Comparison of ENCODE assay signal across 9 mouse cellular contexts in the genomic region with DNA sequence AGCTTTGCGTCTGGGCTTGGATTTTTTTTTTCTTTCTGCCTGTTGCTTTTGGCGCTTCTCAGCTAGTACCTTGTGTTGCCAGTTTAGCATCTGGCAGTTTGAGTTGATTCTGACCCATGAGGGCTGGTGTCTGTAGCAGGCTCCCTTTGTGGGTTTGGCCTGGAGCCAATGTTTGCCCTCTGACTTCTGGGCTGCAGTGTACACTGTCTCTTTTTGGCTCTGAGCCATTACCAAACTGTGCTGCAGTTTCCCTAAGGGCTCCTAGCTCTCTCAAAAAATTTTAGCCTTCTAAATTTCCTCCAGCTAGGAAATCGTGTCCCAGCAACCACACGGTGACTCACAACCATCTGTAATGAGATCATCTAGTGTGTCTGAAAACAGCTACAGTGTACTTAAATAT. TPM values are rescaled to one million over a fixed set of nuclear protein-coding genes. Genes with fewer than 3 reads are reported as not detected.
A peak's percentile ranks its signal among the peaks of the same experiment; 100 is the strongest.
DNase-seq lines count a peak whose midpoint lies in the region; ATAC-seq and TF ChIP-seq lines count a peak whose summit lies in the region.
"Had no signal": no experiment of that assay in that cellular context is flagged by ENCODE, and none has a peak within 500 bp of the region (broad histone marks: within the 10 kb centered on the region; RNA-seq: fewer than 3 reads in every experiment).

No protein-coding gene starts in this region.

- H3ac ChIP-seq in myocyte (ENCODE audit: control insufficient read depth, insufficient read length), result no peak overlapping the region

- no peak overlapping the region for H3K4me3 ChIP-seq in intestine, embryonic 14.5 days (ENCODE audit: low read depth, low read length)
- no peak overlapping the region for H3K4me3 ChIP-seq in intestine, postnatal 0 days (ENCODE audit: low read depth, low read length)
- no peak overlapping the region for H3K4me3 ChIP-seq in kidney, postnatal 0 days (replicated peaks; ENCODE audit: low read depth, low read length)
- H3K4me3 ChIP-seq in myocyte, result no peak overlapping the region

- ATAC-seq in intestine, embryonic 14.5 days (replicated peaks; ENCODE audit: low FRiP score, low TSS enrichment, low read depth), result 0 out of 2 replicates have a peak, but pooled peaks have one; percentile 62
- ATAC-seq in intestine, postnatal 0 days, result no peak
- no peak for ATAC-seq in kidney, postnatal 0 days (replicated peaks; ENCODE audit: low FRiP score, low read depth)

- no peaks in the 10 kb centered on the region for H3K27me3 ChIP-seq in intestine, embryonic 14.5 days (replicated peaks; ENCODE audit: control insufficient read depth, insufficient read depth, low read length)
- H3K27me3 ChIP-seq in intestine, postnatal 0 days (replicated peaks; ENCODE audit: control insufficient read depth, insufficient read depth, low read length), result no peaks in the 10 kb centered on the region
- no peaks in the 10 kb centered on the region for H3K27me3 ChIP-seq in kidney, postnatal 0 days (ENCODE audit: insufficient read depth, low read length)
- no peaks in the 10 kb centered on the region for H3K27me3 ChIP-seq in myocyte (ENCODE audit: control insufficient read depth, insufficient read depth, insufficient read length)

- H3K9ac ChIP-seq in intestine, embryonic 14.5 days (ENCODE audit: low read length), result no peak overlapping the region
- H3K9ac ChIP-seq in intestine, postnatal 0 days (ENCODE audit: low read depth, low read length), result no peak overlapping the region
- no peak overlapping the region for H3K9ac ChIP-seq in kidney, postnatal 0 days (ENCODE audit: low read depth, low read length)

- H3K79me2 ChIP-seq in myocyte (ENCODE audit: control insufficient read depth, insufficient read depth), result no peaks in the 10 kb centered on the region

- DNase-seq in intestine, embryonic 14.5 days (ENCODE audit: low spot score), result no peak
- peak; percentile 15 to 42 for DNase-seq in cerebellum, postnatal 25 days
- peak; percentile 7 to 20 for DNase-seq in gastrocnemius, postnatal 36 days
- peak; percentile 2 for DNase-seq in kidney, postnatal 0 days (ENCODE audit: low spot score)
- DNase-seq in liver, result peak; percentile 59
- peak; percentile 44 for DNase-seq in telencephalon, adult 2 months (ENCODE audit: low read depth, low spot score)

- intact Hi-C loops in gastrocnemius, postnatal 36 days (cut with DNase I), result no loop called here

- H3K4me1 ChIP-seq in intestine, embryonic 14.5 days (replicated peaks; ENCODE audit: control insufficient read depth, insufficient read depth, low read length), result no peaks in the 10 kb centered on the region
- H3K4me1 ChIP-seq in intestine, postnatal 0 days (replicated peaks; ENCODE audit: control insufficient read depth, insufficient read depth, low read length), result no peaks in the 10 kb centered on the region
- no peaks in the 10 kb centered on the region for H3K4me1 ChIP-seq in kidney, postnatal 0 days (replicated peaks; ENCODE audit: insufficient read depth, low read length)

- H3K36me3 ChIP-seq in intestine, embryonic 14.5 days (ENCODE audit: control insufficient read depth, insufficient read depth, low read length), result no peaks in the 10 kb centered on the region
- no peaks in the 10 kb centered on the region for H3K36me3 ChIP-seq in intestine, postnatal 0 days (ENCODE audit: control insufficient read depth, insufficient read depth)
- no peaks in the 10 kb centered on the region for H3K36me3 ChIP-seq in kidney, postnatal 0 days (ENCODE audit: insufficient read depth, low read length)
- H3K36me3 ChIP-seq in myocyte (ENCODE audit: control insufficient read depth, insufficient read depth), result no peaks in the 10 kb centered on the region
- H3K36me3 ChIP-seq: G1E had no signal

- TF ChIP-seq POLR2A in myocyte (IDR thresholded peaks at IDR 0.05; ENCODE audit: insufficient read length, low read depth), result no peak

- H3K9me3 ChIP-seq in intestine, embryonic 14.5 days (ENCODE audit: control insufficient read depth, low read length), result no peaks in the 10 kb centered on the region
- no peaks in the 10 kb centered on the region for H3K9me3 ChIP-seq in intestine, postnatal 0 days (ENCODE audit: control insufficient read depth)
- no peaks in the 10 kb centered on the region for H3K9me3 ChIP-seq in kidney, postnatal 0 days (replicated peaks; ENCODE audit: low read length)
- H3K9me3 ChIP-seq: G1E had no signal

- no peak overlapping the region for H3K4me2 ChIP-seq in intestine, embryonic 14.5 days (ENCODE audit: low read length)
- no peak overlapping the region for H3K4me2 ChIP-seq in intestine, postnatal 0 days (replicated peaks; ENCODE audit: low read depth)
- H3K4me2 ChIP-seq in kidney, postnatal 0 days (ENCODE audit: low read length), result no peak overlapping the region
- peak overlapping the region; percentile 31 for H3K4me2 ChIP-seq in myocyte (ENCODE audit: low read depth)

- TF ChIP-seq CTCF in intestine, postnatal 0 days (IDR thresholded peaks at IDR 0.05; ENCODE audit: low read depth), result no peak
- no peak for TF ChIP-seq CTCF in kidney, postnatal 0 days (IDR thresholded peaks at IDR 0.05; ENCODE audit: low read depth)

- WGBS in intestine, embryonic 14.5 days, result 38% methylated on average over 4 of the region's 4 CpGs
- whole genome bisulfite sequencing in intestine, postnatal 0 days, result 54% methylated on average over 4 of the region's 4 CpGs
- 38% methylated on average over 4 of the region's 4 CpGs for WGBS in kidney, postnatal 0 days

- H3K27ac ChIP-seq in intestine, embryonic 14.5 days (ENCODE audit: low read depth), result no peak overlapping the region
- no peak overlapping the region for H3K27ac ChIP-seq in intestine, postnatal 0 days (ENCODE audit: low read depth, low read length)
- no peak overlapping the region for H3K27ac ChIP-seq in kidney, postnatal 0 days

TF ChIP-seq in myocyte, 11 proteins besides CTCF, POLR2A, EP300 and RAD21:
- TF ChIP-seq USF1 (IDR thresholded peaks at IDR 0.05; ENCODE audit: low read depth) (no peak), MYOG (IDR thresholded peaks at IDR 0.05; ENCODE audit: control insufficient read depth in 1 of 3, insufficient read depth in 1 of 3, insufficient read length in 2 of 3, low read depth in 2 of 3) (peak in 1 of 3 experiments; percentile 10)

RNA-seq across cellular contexts. Expression of gene Pyurf, which starts 50.1 kb away (rescaled TPM):
- polyA plus RNA-seq in intestine, embryonic 14.5 days (2014; fragmentation: Nextera tagmentation; extraction: Ambion mirVana), result 23.3 and 24.9 TPM in 2 replicates
- 13.1 and 13.5 TPM in 2 replicates for polyA plus RNA-seq in intestine, postnatal 0 days (2015; fragmentation: Nextera tagmentation; extraction: Ambion mirVana)
- 10 to 100 TPM; 11.8 TPM for total RNA-seq in gastrocnemius, postnatal 36 days (2021)
- polyA plus RNA-seq in kidney, postnatal 0 days (2015; fragmentation: Nextera tagmentation; extraction: Ambion mirVana), result 30.4 and 31.6 TPM in 2 replicates
- polyA plus RNA-seq in myocyte (2012; fragmentation: generic; extraction: Trizol), result 10.1 TPM
